Mouse (Mus musculus): Measurements from ENCODE around the gene Sac3d1.
A peak's percentile ranks its signal among the peaks of the same experiment; 100 is the strongest.
"Not testable (repeated sequence)": the region's sequence is repeated elsewhere in the genome, so short reads cannot be mapped to it uniquely, and the experiment has no call there.

Sac3d1 gene

DNA sequence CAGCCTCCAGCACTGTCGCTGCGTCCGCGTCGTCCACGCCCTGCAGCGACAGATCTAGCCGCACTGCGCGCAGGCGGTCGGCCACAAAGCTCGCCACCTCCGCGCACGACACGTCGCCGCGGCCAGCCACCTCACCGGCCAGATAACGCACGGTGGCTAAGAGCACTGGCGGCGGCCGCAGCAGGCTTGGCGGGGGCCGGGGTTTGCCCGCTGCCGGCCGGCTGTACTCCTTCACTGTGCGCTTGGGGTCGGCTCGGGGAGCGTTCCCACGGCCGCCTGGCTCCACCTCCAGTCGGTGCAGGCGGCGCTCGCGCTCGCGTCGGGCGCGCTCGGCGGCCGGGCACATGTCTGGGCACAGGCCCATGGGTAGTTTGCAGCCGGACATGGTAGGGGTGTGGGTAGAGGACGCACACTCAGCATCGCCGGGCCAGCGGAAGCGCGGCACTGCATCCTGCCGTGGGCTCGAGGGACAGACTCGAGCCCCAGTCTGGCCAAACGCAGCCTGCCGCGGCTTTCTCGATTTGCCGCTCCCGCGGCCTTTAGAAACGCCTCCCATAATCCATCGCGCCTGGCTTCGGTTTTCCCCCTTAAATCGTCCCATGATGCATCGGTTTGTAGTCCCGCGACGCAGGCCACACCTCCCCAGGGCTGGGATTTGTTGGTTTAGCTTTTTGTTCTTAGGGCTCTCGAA lies at the start of gene Sac3d1:
TSS of gene Sac3d1 (minus strand) at position 665 of the 691 bp plus-strand sequence.
- peak; percentile 88 for DNase-seq (ENCODE audit: low spot score)

DNA sequence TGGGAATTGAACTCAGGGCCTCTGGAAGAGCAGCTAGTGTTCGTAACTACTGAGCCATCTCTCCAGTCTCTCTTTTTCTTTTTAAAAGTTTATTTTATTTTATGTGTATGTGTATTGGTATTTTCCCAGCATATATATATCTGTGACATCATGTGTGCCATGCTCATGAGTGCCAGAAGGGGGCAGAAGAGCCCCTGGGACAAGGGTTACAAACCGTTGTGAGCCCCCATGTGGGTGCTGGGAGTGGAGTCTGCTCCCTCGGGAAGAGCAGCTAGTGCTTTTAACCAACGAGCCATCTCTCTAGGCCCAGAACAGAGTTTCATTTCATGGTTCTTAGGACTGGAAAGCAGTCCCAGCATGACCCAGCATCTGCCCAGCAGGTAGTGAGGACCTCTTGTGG lies 48.3 kb upstream of the Sac3d1 start:
- DNase-seq (ENCODE audit: low spot score) = no peak

DNA sequence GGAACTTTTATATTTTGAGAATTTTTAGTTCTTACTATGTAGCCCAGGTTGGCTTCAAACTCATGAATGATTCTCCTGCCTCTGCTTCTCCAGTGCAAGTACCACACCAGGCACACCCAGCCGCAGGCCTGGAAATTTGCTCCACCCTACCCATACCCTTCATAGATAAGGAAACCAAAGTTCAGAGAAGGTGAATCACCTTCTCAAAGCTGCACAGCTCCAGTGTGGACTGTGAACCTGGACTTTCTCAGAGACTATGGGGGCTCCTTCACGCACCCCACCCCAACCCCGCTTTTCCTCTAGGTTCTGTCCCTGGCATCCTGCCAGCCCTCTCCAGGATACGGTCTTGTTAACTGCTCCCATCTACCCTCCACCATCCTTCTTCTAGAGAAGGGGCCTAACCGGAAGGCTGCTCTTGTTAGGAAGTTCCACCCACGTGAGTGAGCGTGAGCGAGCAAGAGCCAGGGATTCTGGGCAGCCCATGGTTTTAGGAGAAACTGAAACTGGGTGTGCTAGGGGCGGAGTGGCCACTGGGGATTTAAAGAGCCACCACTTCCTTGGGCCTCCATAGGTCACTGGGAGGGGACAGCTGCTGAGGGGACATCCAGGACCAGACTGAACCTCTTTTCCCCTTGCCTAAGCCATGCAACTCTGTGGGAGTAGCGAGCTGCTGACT lies 45.6 kb upstream of the Sac3d1 start:
- no peak for DNase-seq (ENCODE audit: low spot score)

DNA sequence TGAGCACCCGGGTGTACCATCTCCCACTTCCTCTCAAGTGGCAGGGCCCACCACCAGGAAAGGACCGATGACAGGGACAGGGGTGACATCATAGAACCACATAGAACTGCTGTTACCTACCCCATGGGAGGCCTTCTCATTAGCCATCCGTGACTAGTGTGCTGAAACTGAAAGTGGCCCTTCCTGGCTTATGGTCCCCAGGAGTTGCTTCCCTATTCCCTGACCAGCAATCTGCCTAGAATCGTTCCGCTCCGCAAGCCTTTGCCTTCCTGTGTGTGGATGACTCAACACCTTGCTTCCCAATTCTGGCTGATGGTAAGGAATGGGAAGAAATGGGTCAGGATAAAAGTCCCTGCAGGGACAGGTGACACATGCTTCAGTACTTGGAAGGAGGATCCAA lies 38.8 kb upstream of the Sac3d1 start:
- no peak for DNase-seq (ENCODE audit: low spot score)

DNA sequence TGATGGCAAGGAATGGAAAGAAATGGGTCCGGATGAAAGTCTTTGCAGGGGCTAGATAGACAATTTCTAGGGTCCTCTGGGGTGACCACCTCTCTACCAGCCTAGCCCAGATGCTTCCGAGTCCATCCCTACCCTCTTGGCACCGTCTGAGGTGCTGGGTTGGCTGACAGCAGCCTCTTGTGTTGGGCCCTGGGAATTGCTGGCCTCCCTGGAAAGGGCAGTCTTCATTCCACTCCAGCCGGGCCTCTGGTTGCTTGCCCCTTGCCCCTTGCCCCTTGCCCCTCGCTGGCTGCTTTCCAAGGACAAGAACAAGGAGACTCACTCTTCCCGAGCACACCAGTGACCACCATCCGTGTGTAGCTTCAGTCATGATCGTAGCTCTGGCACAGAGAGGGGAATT lies 37.9 kb upstream of the Sac3d1 start:
- no peak for DNase-seq (ENCODE audit: low spot score)

DNA sequence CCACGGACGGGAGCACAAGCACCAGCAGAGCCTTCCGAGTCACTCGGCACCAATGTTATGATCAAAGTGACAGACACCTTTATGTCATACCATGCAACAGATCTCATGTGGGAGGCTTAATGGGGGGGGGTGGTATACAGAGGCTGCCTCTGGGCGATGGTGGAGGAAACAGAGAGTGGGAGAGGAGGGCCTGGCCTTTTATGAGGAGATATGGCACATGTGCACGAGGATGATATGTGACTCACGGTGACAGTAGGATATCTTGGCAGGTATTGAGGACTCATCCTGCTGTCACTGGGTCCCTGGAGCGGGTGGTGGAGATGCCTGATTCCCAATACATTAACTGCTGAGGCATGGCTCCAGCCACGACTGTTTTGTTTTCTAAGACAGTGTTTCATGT lies 36.7 kb upstream of the Sac3d1 start:
- no peak for DNase-seq (ENCODE audit: low spot score)

DNA sequence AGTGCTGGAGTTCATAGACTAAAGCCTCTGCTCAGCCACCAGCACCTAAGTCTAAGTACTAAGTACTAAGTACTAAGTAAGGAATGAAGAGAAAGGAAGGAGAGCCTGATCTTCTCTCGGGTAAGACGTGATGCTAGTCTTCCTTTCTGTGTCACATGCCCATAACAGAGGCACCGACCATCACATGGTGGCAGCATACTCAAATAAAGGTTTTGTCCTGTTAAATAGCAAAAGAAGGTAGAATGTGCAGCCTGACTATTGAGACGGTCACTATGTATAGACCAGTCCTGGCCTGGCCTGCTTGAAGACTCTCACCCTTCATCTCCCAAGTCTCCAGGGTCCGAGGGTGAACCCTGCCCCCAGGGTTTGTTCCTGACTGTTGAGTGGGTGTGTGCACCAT lies 26.4 kb upstream of the Sac3d1 start:
- DNase-seq (ENCODE audit: low spot score) = no peak

DNA sequence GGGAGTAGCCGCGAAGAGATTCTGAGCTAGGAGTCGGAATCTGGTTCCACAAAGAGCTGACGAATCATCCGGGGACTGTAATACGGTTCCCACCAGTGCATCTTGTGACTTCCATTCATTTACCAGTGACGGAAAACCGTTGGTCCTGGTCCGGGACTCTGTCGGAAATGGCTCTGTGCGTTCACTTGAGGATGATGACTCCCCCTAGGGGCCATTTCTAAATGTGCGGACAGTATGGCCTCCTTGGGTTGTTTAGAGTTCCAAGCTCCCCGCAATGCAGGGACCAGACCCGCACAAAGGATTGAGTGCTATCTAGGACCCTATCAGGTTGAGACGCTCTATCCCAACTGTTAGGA lies 22.9 kb upstream of the Sac3d1 start, which contains the start of gene Arl2:
TSS of gene Arl2 (minus strand) at position 155 of the 356 bp plus-strand sequence.
- peak; percentile 81 for DNase-seq (ENCODE audit: low spot score)

DNA sequence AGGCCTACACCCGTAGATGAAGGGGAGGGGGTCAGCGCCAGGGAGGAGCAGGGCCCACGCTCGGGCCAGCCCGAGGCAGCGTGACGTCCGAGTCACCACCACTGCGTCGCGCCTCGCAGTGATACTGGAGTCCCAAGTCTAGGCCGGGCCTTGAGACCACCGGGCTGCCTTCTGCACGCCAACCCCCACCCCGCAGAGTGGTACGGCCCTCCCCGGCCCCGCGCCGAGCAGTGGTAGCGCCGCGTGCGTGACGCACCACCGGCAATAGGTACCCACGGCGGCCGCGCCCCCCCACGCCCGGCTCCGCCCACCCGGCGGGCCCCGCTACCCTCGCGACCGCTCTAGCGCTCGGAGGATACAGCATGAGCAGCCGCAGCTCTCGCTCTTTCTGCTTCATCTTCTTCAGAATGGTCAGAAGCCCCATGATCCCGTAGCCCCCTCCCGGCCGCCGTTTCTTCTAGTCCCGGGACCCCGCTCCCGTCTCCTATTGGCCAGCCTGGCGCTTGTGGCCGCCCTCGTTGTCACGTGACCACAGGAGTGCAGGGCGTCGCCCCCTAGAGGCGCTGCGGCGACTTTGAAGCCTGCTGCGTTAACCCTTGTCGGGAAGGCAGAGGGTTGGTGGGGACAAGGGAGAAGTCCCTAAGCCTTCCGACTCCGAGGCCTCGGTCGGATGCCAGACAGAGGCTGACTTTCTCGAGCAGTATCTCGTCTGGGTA lies 22.4 kb upstream of the Sac3d1 start, which contains the start of gene Batf2:
TSS of gene Batf2 (plus strand) at position 306 of the 716 bp plus-strand sequence.
- DNase-seq (ENCODE audit: low spot score) = peak; percentile 92

DNA sequence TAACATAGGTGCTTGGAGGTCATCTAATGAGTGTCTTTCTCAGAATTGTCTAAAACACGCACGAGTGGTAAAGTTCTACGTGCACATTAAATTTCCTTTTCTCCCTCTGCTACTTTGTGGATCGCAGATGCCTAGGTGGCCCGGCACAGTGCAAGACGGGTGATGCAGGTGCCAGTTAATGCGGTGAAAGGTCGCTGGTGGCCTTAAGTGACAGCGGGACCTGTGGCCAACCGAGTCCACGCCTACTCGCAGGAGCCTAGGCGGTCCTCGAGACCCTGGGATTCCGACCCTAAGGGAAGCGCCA lies 21.9 kb upstream of the Sac3d1 start:
- no peak for DNase-seq (ENCODE audit: low spot score)

DNA sequence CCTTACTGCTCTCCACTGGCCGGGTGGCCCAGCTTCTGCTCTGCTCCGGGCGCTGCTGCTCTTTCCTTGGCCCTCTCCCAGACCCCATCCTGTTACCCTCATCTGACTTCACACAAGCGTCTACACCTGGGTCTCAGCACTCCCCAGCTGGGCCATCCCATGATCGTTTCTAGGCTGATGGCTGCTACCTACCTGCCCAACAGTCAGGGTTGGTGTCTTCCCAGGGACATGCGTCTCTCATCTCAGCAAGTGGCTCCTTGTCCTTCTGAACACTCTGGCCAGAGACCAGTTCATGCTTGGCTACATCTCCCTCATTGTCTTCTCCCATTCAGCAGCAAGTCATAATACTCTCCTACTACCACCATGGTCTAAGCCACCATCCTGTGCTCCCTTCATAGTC lies 21.3 kb upstream of the Sac3d1 start:
- DNase-seq (ENCODE audit: low spot score) = no peak

DNA sequence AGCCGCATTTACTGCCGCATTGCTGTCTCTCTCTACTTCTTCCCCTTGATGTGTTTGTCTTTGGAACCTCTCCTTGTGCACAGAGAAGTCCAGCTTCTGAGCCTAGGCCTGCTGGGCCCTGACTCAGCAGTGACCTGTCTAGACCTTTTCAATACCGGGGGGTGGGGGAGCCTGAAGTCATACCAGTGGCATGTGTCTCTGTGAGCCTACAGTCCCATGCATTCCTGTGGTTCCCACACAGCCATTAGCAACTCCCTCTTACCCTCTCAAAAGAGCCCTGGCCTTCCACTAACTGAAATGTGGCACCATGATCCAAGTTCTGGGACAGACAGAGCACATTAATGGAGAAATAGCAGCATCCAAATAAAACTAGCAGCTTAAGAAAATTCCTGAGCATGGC lies 17.9 kb upstream of the Sac3d1 start:
- DNase-seq (ENCODE audit: low spot score) = no peak

DNA sequence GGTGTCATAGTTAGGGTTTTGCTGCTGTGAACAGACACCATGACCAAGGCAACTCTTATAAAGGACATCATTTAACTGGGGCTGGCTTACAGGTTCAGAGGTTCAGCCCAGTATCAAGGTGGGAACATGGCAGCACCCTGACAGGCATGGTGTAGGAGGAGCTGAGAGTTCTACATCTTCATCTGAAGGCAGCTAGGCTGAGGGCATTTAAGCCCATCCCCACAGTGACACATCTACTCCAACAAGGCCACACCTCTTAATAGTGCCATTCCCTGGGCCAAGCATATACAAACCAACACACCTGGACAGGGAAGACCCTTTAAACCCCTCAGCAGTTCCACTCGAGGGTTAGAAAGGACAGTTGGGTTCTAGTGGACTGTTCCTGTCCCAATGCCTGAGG lies 14.7 kb upstream of the Sac3d1 start:
- DNase-seq (ENCODE audit: low spot score) = not testable (repeated sequence)

DNA sequence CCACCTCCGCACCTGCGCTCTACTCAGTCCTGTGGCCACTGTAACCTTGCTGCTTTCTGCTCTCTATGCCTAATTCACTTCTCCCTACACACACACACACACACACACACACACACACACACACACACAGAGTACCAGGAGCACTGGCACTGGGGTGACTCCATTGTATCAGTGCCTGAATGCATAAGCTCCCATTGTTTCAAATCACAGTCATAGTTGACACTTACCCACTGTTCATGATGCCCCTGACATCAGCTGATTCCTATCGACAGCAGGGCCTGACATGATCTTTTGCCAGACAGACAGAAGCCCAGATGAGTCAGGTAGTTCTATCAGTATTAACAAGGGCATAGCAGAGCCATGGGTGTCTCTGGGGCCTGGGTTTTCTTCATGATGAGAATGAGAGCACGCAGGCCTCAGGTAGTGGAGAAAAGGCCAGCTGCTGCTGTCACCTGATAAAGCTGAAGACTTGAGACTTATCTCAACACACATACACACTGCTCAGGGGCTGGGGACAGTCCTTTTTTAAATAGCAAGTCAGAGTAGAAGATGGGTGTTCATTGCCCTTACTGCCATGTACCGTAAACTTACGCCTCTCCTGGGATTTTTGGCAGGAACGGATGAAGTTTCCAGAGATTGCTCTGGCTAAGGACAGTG lies 13.8 kb upstream of the Sac3d1 start:
- DNase-seq (ENCODE audit: low spot score) = no peak

DNA sequence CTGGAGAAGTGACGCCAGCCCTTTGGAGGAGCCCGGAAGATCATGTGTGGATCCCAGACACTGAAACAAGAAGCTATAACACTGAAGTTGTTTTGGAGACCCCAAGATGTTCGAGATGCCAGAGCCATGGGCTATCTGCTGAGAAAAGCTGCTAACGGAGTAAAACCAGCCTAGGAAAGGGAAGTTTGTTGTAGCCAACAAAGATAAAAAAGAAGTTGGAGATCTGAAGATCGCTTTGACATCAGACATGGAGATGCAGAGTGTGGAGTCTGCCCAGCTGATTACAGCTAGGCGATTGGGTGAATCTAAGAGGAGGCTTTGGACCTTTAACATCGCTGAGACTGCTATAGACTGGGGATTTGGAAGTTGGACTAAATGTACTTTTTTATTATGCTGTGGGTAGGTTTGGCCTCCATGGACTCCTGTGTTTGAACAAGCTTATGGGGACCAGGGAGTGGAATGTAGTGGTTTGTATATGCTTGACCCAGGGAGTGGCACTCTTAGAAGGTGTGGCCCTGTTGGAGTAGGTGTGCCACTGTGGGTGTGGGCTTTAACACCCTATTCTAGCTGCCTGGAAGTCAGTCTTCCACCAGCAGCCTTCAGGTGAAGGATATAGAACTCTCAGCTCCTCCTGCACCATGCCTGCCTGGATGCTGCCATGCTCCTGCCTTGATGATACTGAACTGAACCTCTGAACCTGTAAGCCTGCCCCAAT lies 12.1 kb upstream of the Sac3d1 start:
- DNase-seq (ENCODE audit: low spot score) = not testable (repeated sequence)

DNA sequence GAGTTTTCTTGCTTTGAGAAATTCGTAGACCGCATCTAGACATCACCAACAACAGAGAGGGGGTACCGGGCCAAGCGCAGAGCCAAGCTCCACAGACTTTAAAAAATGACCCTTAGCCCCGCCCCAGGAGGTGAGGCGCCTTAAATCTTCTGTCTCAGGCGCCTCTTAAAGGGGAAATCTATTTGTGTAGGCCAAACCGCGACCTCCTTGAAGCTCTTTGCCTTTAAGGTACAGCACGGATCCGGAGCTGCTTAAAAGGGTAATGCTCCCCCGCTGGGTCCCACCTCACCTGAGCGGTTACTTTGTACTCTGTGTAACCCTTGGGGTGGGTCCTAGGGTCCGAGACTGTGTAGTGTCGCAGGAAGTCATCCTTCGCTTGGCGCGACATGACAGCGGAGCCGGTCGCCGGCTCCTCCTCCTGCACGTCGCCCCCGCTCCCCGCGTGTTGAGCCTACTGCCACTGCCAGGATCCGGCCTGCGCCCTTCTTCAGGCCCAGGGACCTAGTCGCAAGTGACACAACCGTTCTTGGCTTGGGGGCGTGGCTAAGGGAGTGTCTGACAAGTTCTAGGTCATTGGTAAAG lies 9.4 kb upstream of the Sac3d1 start, which contains the start of gene Snx15:
TSS of gene Snx15 (minus strand) at position 545 of the 582 bp plus-strand sequence.
- DNase-seq (ENCODE audit: low spot score) = peak; percentile 98

DNA sequence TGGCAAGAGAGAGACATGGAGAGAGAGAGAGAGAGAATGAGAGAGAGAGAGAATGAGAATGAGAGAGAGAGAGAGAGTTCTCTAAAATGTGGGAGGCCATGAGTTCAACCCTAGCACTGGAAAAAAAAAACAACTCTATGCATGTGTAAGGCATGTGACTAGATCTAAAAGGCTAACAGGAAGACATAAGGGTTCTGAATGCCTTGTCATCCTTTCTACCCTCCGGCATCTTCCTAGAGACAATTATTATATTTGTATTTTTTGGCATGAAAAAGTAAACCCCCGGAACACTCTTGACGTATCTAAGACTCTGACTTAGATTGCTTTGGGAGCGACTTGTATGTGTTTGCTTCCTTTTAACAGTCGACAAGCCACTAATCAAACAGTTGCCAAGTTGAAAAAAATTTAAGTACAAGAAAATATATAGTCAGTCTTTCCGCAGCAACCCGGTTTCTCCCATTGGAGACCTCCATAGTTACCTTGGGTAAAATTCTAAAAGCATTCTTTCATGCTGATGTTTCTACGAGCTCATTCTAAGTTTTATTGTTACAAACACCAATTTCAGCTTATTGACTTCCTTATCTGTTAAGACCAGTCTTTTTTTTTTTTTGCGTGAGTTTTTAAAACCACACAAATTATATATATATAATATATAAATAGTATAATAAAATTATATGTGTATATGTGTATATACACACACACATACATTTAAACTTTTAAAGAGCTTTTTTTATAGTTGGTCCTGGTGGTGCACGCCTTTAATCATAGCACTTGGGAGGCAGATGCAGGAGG lies 8.5 kb upstream of the Sac3d1 start:
- DNase-seq (ENCODE audit: low spot score) = no peak

DNA sequence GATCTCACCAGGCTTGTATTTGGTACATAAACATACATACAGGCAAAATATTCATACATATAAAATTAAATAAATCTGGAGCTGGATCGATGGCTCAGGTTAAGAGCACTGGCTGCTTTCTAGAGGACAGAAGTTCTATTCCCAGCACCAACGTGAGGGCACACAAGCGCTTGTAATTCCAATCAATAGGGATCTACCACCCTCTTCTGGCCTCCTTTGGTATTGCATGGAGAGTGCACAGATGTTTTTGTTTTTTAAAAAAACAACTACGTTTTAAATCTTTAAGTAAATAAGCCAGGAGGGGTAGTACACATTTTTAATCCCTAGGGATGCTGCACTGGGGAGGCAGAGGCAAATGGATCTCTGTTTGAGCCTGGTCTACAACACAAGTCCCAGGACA lies 7.8 kb upstream of the Sac3d1 start:
- DNase-seq (ENCODE audit: low spot score) = peak; percentile 60

DNA sequence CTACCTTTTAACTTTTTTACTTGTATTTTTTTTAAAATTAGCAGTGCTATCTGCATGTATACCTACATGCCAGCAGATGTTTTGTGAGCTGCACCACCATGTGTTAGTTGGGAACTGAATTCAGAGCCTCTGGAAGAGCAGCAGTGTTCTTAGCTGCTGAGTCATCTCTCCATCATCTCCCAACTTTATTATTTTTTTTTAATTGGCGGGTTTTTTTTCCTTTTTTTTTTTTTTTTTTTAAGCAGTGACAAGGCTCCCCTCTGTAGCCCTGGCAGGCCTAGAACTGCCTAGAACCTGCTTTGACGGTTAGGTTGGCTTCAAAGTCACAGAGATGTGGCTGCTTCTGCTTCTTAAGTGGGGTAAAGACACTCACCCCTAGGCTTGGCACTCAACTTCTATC lies 6.4 kb upstream of the Sac3d1 start:
- no peak for DNase-seq (ENCODE audit: low spot score)

DNA sequence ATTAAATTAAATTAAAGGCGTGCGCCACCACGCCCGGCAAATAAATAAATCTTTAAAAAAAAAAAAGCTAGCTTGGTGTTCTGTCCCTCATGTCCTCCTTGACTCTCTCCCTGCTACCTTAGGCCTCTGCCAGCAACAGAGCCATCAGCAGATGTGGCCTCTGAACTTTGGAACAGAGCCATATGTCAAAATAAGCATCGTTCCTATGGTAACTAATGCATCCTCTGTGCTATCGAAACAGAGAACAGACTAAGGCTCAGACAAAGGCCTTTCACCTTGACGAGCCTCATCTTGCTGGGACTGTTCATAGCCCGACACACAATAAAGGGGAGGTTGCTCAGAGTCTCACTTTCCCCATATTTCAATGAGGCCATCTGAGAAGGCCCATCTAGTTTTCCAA lies 4.9 kb upstream of the Sac3d1 start:
- DNase-seq (ENCODE audit: low spot score) = no peak

DNA sequence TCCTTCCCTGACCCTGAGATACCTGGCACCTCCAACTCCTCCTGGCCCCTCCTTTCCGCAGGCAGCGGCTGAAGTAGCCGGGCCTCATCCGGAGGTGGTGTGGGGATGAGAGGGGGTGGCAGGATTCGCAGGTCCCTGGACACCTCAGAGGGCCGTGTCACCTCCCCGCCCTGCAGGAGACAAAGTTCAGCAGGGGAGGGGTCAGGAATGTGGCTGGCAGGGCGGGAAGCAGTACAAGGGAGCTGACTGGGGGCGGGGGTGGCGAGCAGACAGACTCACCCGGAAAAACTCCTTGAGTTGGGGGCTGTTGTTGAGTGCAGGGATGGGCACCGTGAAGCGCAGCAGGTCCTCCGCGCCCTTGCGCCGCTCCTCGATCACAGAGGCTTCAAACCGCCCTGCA lies 3.3 kb upstream of the Sac3d1 start:
- DNase-seq (ENCODE audit: low spot score) = no peak

Measured in T-cell, adult 2 months (primary cell).